Mouse (Mus musculus): ENCODE data around the gene Sgk1.
A peak's percentile ranks its signal among the peaks of the same experiment; 100 is the strongest.

The Sgk1 gene

DNA sequence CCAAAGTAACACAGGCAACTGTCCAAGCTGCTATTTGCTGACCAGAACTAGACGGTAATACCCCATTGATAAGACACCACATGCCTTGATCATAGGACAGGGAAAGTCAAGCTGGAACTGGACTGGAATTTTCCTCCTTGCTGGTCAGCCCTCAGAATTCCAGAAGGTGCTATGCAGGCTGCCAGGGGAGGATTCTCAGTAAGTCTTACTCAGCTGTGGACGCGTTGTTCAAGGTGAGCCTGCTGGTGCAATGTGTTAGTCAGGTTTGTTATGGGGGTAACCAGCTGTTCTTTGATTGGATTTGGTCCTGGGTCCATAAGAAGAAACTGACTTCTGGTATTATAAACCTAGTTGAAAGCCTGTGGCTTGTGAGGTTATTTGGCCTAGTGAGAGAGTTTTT is 92.8 kb downstream of the Sgk1 start:
- no peak for DNase-seq (ENCODE audit: low read depth, low spot score)

DNA sequence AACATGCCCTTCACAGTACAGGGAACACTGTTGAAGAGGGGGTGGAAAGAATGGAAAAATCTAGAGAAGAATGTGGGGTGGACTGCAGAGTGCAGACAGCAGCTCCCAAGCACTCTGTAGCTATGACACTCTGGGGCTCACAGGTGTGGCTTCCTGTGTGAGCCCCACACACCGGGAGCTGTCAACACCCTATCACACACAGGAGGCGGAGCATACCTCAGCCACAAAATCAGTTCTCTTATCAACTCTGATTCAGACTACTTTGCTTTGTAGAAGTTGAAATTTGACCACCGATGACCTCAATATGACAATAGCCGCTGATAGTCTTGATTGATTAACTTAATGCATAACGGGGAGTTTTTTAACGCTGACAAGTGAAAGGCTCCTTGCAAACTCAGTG is 93.4 kb downstream of the Sgk1 start:
- DNase-seq (ENCODE audit: low read depth, low spot score): no peak

DNA sequence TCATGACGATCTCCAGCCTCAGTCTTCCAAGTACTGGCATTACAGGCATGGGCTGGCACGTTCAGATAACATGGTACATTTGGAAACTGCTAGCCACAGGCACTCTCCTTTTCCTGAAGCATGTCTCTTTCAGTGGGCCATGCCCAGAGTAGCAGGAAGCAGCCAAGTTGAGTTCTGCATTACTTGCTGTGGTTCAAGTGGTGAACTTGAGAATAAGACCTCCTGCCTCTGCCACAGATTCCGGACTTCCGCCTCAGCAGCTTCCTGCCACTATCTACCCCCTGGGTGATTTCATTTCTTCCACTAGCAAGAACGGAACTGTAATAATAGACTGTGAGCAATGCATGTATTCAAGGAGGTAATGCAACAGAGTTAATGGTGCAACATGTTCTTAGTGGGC is 94.3 kb downstream of the Sgk1 start:
- no peak for DNase-seq (ENCODE audit: low read depth, low spot score)

DNA sequence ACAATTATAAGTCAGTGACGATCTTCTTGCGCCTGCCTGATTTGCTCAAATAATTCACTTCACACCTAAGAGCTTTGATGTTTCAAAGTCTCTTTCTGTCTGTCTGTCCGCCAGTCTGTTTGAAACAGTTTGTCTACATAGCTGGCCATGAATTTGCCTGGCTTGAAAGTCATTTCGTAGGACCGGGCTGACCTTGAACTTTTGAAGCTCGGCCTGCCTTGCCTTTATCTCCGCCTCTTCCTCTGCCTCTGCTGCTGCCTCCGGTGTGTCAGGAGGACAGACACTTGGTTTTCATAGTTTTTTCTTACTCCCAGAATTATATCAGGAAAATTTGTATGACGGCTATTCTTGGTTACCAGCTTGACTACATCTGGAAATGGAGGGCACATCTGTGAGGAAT is 96.4 kb downstream of the Sgk1 start:
- no peak for DNase-seq (ENCODE audit: low read depth, low spot score)

DNA sequence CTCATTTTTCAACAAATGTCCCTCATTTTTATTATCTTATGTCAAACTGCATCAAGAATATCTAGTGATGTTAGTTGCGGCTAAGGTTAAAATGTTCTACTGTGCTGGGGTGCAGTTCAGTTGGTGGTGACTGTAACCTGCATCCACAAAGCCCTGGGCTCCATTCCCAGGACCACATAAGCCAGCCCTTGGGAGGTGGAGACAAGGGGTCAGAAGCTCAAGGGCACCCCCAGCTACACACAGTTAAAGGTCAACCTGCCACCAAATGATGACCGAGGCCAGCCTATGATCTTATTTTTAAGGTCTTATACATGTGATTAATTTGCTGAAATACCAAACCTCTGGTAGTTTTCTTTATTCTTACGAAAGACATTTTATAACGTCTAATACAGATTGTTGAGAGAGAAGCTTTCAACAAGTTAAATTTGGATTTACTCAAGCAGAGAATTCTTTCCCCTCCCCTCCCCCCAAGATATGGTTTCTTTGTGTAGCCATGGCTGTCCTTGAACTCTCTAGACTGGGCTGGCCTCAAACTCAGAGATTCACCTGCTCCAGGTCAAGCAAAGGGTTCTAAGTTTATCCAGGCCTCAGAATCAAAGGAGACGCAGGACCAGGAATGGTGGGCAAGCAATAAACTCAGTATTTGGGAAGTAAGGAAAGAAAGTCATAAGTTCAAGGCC is 97.4 kb downstream of the Sgk1 start:
- no peak for DNase-seq (ENCODE audit: low read depth, low spot score)

DNA sequence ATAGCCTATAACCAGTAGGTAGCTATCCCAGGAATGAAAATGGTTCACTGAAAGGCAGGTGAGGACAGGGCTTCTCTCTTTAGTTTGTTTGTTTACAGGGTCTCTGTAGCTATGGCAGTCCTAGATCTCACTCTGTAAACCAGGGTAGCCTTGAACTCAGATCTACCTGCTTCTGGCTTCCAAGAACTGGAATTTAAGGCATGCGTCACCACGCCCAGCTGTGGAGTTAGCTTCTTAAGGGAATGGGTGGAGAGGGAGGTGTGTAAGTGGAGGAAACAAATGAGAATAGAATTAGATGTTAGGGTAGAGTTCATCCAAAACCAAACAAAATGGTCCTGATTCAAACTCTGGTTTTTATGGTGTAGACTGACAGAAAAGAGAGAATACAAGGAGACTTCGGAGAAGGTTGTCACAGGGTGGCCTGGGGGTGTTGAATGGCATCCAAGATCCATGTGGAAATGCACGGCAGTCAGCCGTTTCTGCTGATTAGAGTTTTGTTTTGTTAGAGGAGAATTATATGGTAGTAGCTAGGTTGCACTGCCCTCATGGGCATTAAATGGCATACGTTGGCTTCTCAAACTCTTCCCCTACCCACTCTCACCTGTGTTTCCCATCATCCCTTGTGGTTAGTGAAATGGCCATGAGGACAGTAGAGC is 98.9 kb downstream of the Sgk1 start:
- DNase-seq (ENCODE audit: low read depth, low spot score): no peak

DNA sequence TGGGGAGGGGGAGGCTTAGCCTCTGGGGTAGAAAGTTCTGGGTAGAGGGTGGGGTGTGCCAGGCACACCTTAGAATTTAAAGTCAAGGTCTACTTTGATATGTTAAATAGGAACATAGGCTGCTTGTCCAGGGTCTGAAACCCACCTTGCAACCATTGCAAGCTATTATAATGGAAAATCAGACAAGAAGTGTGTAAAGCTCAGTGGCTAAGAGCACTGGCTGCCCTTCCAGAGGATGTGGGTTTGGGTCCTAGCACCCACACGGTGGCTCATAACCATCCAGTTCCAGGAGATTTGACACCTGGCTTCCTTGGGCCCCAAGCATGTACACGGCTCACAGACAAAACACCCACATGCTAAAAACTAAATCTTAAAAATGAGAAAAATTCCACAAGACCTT is 100.3 kb downstream of the Sgk1 start:
- no peak for DNase-seq (ENCODE audit: low read depth, low spot score)

DNA sequence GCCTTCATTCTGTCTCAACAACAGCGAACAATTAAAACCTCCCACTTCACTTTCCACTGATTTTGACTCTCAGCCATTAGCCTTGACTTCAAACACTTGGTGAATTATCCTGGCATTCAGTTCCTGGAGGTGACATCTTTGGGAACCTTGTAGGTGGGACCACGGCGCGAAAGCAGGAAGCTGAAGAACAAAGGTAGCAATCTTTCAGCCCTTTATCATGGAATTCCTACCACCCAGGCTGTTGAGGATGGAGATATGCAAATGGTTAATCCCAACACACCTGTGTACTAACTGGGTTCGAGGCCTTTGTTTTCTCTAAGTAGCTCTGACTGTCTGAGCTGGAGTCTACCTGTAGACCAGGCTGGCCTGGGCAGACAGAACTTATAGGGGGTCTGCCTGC is 106.5 kb downstream of the Sgk1 start:
- DNase-seq (ENCODE audit: low read depth, low spot score): no peak

DNA sequence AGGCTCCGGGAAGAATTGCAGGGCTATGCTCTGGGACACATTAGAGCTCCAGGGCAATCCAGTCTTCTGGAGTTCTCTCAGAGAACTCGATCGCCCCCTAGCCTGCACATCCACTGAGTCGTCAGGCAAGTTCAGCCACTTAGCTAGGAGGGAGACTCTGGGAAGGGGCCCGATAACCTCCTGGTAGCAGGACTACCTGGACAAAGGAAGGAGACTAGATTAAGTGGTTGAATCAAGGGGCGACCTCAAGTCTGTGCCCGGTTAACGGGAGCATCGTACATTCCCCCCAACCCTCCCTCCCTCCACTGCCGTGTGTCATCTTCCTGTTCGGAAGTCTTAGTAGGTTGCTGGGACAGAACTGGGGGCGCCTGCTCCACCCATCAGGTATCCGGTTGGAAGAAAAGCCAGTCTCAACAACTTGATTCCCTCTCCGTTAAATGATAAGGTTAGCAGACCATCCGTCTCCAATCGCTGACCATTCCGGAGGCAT is 109.4 kb downstream of the Sgk1 start:
- DNase-seq (ENCODE audit: low read depth, low spot score): peak; percentile 78

DNA sequence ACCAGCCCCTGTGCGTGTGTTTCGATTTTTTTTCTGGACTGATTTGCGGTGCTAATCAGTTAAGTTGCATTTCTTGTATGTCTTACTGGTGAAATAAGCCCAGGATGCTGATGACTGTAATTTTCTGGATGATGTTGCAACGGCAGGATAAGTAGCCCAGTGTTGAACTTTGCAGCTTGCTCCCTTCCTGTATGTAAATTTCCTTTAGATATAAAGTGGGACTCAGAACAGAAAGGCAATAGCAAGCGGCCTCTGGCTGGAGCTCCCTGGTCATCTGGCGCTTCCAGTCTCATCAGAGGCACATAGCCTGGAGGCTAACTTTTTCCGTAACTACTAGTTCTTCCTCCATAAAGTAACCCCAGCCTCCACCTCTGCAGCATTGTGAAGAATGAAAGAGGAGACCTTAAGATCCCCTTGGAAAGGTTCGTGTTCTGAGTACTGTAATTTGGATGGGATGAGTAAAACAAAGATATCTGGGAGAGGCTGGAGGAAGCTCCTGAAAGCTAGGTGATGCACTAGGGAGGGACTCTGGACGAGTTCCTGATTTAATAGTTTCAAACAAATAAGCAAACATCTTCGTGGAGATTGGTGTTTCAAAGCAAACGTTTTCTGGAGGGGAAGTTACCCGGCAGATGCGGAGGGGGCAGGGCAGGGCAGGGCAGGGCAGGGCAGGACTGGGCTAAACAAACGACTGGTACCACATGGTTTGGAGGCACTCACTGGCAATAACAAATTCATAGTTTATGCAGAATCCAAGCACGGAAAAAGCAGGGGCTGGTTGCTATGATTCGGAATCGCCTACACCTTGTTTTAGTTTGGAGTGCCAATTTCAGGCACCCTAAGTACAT is 110.2 kb downstream of the Sgk1 start:
- DNase-seq (ENCODE audit: low read depth, low spot score): no peak

DNA sequence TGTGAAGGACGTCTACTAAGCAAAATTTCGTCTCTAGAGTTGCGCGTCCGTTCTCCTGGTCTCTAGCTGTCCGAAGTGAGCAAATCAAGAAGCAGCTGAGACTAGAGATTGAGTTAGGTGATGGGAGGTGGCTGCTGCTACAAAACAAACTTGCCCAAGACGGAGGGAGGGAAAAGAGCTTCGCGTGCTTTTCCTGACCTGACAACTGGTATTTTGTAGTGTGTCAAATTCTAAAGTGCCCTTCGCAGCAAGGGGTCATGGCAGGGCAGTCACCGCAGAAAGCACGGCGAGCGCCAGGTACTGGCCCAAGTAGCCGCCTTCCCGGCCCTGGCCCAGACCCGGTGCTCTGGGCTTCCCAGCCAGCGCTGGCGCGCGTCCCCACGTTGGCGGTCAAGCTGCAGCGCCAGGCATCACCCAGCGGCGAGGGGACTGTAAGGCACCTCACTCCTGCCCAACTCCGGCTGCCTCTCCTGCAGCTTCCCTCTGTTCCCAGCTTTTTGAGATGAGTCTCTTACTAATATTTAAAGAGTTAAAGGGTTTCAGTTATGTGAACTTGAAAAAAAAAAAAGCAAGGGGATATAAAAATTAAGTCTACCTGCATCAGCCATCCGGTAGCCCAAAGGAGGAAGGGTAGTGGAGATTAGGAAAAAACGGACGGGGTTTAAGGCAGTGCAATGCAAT is 111.0 kb downstream of the Sgk1 start:
- DNase-seq (ENCODE audit: low read depth, low spot score): peak; percentile 85

DNA sequence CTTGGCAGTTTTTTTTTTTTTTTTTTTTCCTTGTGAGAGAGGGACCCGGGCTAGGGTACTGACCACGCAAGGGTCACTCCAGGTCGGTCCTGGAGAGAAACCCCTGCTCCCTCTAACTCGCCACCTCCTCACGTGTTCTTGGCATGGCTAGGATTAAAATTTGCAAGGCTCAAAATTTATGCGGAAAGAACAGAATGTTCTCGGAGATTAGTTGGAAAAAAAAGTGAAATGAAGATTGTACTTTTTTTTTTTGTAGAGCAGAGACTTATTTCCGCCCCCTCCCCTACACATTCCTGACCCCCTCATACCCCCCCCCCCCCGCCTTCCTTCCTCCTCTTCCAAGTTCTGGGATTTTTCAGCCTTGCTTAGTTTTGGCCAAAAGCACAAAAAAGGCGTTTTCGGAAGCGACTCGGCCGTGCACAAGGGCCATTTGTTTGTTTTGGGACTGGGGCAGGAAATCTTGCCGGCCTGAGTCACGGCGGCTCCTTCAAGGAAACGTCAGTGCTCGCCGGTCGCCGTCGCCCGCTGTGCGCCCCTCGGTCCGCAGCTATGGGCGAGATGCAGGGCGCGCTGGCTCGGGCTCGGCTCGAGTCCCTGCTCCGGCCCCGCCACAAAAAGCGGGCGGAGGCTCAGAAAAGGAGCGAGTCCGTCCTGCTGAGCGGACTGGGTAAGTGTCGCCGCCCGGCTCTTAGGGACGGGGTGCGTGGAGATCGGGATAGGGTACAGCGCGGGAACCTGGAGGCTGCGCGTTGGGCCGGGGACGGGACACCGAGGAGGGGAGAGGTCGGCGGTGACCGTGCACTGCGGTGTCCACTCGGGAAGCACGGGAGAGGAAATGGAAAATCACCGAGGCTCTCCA is 111.8 kb downstream of the Sgk1 start:
- DNase-seq (ENCODE audit: low read depth, low spot score): peak; percentile 48

DNA sequence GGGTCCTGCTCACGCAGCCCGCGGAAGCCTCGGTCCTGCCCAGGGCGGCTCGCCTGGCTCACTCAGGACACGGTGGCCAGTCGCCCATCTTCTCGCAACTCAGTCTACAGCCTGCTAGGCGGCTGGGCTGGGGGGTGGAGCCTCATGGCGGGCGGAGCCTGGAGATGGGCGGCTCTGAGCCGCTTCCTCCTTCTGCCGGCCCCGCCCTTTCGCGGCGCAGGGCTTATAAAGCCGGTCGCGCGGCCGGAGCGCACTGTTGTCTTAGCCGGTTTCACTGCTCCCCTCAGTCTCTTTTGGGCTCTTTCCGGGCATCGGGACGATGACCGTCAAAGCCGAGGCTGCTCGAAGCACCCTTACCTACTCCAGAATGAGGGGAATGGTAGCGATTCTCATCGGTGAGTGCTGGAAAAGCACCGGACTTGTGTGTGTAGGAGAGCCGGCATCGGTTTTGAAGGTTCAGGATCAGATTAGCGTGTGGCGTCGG is 112.5 kb downstream of the Sgk1 start:
- DNase-seq (ENCODE audit: low read depth, low spot score): peak; percentile 95

DNA sequence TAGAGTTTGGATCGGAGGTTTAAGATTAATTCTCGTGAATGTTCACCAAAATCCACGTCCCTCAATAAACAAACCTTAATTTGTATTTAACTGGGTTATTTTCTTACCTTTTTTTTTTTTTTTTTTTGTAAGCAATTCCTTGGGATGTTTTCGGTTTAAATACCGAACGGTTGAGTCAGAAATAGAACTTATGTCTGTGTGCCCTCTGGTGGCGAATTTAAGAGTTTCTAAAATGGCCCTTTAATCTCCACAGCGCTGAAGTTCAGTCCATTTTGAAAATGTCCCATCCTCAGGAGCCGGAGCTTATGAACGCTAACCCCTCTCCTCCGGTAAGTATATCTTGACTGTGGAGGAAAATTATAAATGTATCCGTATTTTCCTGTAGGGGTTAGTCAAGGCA is 113.2 kb downstream of the Sgk1 start:
- peak; percentile 85 for DNase-seq (ENCODE audit: low read depth, low spot score)

DNA sequence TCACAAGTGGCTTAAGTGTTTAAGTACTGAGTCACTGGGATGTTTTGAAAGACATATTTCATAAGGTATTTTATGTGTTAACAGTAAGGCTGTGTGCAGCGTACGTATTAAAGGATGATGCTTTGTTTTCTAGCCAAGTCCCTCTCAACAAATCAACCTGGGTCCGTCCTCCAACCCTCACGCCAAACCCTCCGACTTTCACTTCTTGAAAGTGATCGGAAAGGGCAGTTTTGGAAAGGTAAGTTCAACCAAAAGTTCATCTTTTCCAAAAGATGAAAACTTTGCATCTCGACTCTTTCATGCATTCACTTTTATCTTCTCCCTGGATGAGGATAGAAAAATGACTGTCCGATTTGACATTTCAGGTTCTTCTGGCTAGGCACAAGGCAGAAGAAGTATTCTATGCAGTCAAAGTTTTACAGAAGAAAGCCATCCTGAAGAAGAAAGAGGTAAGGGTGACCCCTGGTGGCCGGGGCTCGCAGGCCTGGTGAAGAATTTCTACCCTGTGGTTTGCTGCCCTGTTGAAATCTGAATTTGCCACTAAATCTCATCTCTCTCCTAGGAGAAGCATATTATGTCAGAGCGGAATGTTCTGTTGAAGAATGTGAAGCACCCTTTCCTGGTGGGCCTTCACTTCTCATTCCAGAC is 113.8 kb downstream of the Sgk1 start:
- peak; percentile 75 for DNase-seq (ENCODE audit: low read depth, low spot score)

DNA sequence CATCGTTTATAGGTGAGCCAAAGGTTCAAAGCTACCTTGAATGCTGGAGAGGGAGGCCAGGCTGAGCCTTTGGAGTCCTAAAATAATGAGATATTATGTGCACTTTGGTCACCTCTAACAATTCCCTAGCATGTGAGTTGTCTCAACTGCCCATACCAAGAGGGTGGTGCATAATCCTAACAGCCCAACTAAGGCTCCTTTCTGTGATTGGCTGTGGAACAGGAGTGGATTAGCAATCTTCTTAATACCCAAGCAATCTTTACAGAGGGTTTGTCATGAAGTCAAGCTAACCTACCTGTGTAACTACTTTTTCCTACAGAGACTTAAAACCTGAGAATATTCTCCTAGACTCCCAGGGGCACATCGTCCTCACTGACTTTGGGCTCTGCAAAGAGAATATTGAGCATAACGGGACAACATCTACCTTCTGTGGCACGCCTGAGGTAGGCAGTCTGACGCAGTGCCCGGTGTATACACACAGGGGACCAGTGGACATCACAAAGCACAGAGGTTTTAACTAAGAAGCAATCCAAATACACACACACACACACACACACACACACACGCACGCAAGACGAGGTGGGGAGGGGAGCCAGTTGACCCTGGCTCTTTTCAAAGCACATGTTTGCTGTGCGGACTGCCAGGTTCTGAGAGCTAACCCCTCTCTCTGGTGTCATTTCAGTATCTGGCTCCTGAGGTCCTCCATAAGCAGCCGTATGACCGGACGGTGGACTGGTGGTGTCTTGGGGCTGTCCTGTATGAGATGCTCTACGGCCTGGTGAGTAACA is 114.9 kb downstream of the Sgk1 start:
- no peak for DNase-seq (ENCODE audit: low read depth, low spot score)

DNA sequence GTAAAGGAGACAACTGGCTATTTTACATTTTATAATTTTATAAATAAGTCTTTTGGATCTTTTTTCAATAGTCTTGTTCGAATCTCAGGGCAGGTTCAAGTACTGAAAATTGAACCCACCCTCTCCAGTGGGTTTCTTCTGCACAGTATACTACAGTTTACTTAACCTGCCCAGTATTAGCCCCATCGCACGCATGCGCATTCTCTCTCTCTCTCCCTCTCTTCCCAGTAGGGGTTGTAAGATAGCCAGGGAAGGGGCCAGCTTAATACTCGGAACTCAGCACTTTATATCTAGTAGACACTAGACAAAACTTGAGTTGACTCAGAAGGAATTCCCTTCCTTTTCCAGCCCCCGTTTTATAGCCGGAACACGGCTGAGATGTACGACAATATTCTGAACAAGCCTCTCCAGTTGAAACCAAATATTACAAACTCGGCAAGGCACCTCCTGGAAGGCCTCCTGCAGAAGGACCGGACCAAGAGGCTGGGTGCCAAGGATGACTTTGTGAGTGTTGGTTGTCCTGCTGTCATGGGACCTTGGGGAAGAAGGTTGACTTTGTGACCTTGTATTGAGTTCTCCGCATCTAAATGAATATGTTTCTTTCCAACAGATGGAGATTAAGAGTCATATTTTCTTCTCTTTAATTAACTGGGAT is 115.7 kb downstream of the Sgk1 start:
- DNase-seq (ENCODE audit: low read depth, low spot score): no peak

DNA sequence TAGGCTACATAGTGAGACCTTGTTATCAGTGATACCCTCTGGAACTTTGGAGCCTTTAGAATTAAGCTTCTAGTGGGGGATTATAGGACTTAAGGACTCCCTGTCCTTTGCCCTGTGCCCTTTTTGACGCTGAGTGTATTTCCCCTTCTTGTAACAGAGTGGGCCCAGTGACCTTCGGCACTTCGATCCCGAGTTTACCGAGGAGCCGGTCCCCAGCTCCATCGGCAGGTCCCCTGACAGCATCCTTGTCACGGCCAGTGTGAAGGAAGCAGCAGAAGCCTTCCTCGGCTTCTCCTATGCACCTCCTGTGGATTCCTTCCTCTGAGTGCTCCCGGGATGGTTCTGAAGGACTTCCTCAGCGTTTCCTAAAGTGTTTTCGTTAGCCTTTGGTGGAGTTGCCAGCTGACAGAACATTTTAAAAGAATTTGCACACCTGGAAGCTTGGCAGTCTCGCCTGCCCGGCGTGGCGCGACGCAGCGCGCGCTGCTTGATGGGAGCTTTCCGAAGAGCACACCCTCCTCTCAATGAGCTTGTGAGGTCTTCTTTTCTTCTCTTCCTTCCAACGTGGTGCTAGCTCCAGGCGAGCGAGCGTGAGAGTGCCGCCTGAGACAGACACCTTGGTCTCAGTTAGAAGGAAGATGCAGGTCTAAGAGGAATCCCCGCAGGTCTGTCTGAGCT is 116.7 kb downstream of the Sgk1 start:
- no peak for DNase-seq (ENCODE audit: low read depth, low spot score)

Measured in mesoderm, embryonic 11.5 days (tissue).